Mouse (Mus musculus) heart, postnatal 25 days (tissue): ENCODE measurements around the gene Ppm1h. TPM values are rescaled to one million over a fixed set of nuclear protein-coding genes. Genes with fewer than 3 reads are reported as not detected.

ENCODE experiments used
- DNase-seq: peaks from one replicate; pipeline ENCODE4 v3.0.0; 2022; ENCODE audit warnings: low spot score
- intact Hi-C: fragments of 180-260 bp; cut with DNase I; formaldehyde crosslinking; loops from one replicate; pipeline ENCODE4 v1.15.1; 2025
- total RNA-seq, 2 experiments: library from RNA; stranded (reverse); gene quantifications; 2 replicates each; pipeline ENCODE4 v1.2.3; 2021

The Ppm1h gene
- total RNA-seq, 2 experiments from 2014 or later: 6.8 to 7.3 TPM

GRCm38 (mm10) chr10:122877436-122877835 is 198.9 kb downstream of the Ppm1h start:
- intact Hi-C loops: no loop called here
- DNase-seq: no peak

- no peak for DNase-seq
- intact Hi-C loops: no loop called here
Observed at GRCm38 (mm10) chr10:122881456-122881855, 202.9 kb downstream of the Ppm1h start.

DNA sequence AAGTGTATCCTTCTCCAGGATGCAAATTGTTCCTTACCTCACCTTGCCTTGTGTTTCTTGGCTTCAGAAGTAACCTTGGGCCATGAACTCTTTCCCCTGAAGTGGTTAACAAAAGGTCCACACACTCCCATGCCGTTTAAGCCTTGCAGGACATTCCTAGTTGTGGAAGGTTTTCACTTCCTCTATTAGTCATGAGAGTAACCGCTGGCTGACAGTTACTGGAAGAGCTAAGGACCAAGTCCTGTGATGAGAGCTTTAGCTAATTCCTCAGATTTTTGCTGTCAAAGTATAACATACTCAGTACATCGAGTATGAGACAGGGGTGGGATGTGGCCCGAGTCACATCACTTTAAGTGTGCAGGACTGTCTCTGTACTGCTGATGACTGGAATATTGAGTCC is 204.1 kb downstream of the Ppm1h start:
- no peak for DNase-seq
- intact Hi-C loops: no loop called here

GRCm38 (mm10) chr10:122883823-122884743 is 205.5 kb downstream of the Ppm1h start:
- DNase-seq: peak; percentile 28
- intact Hi-C loops: no loop called here

DNA sequence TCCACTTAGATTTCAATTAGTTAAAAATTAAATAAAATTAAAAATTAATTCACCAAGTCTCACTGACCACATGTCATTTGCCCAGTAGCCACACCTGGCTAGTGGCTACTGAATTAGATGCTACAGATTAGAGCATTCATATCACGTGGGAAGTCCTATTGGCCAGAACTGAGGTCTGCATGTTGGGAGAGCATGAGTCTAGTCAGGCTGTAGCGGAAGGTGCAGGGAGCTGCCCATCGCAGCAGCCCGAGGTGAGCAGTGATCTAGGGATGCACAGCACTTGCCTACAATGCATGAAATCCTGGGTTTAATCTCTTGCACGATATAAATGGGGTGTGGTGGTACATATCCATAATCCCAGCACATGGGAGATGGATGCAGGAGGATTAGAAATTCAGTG is 206.7 kb downstream of the Ppm1h start:
- intact Hi-C loops: loop anchor here (5.0 kb wide), 1 partner anchor 102 kb away; no protein-coding TSS in a partner anchor
- no peak for DNase-seq

DNA sequence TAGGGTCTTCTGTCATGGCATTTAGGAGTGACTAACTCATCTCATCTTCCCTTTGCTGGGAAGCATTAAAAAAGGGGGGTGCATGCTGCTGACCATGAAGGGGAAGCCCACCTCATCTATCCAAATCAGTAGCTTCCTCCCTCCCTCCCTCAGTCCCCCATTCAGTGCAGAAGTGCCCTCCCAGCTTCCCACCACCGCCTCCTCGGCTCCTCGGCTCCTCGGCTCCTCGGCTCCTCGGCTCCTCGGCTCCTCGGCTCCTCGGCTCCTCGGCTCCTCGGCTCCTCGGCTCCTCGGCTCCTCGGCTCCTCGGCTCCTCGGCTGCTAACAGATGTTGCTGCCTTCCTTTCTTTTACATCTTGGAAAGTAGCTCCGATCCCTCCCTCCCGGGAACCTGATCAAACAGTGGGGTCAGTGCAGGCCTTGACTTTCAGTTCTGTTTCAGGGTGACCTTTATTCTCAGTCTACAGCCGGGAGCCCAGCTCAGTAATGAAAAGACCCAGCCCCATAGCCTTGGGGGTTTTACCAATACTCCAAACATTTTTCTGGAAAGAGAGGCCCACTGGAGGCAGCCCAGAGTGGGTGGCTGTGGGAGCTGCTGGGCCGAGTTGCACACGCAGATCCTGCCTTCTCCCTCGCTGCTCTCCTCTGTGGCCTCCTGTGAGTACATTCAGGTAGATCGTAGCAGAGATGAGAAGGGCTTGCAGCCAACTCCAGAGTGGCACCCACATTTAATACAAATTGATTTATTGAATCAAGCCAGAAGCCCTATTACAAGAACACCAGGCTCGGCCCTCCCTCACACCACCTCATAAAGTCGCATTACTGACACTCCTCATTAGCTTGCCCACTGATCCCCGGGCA is 207.7 kb downstream of the Ppm1h start:
- intact Hi-C loops: loop anchor here (5.0 kb wide), 1 partner anchor 101 kb away; no protein-coding TSS in a partner anchor

DNA sequence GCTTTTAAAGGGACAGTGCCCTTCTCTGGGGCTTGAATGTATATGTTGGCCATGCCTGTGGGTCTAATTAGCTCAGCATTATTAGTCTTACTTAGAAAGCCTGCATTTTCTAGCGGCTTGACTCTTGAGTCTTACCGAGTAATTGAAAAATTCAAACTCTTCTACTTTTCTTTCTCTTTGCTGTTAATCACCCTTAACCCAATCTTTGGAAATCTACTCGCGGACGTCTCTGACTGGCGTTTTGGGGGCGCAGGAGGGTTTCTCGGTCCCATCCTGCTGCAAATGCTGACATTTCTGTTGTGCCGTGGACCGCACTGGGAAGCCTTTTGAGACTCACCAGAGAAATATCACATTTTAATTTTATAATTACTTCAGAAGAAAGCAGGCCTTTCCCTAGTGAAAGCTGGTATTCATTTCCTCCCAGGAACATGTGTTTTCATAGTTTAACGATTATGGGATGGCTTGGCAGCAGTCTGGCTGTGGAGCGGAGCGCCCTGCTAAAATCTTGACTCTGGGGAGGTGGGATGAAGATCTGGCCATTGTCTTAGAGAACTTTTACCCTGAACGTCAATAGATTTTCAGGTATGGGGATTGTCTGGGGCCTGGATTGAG is 208.5 kb downstream of the Ppm1h start:
- intact Hi-C loops: loop anchor here (5.0 kb wide), 1 partner anchor 100 kb away; no protein-coding TSS in a partner anchor
- no peak for DNase-seq

More for the DNA sequence above, 207.7 kb downstream of the Ppm1h start:
- DNase-seq: no peak

- DNase-seq: no peak
- intact Hi-C loops: loop anchor here (5.0 kb wide), 1 partner anchor 100 kb away; no protein-coding TSS in a partner anchor
Observed at GRCm38 (mm10) chr10:122887528-122888183, 209.1 kb downstream of the Ppm1h start.

- intact Hi-C loops: loop anchor here (5.0 kb wide), 2 partner anchors 34 to 84 kb away; no protein-coding TSS in a partner anchor
- DNase-seq: no peak
Observed at GRCm38 (mm10) chr10:122890682-122891350, 212.3 kb downstream of the Ppm1h start.

DNA sequence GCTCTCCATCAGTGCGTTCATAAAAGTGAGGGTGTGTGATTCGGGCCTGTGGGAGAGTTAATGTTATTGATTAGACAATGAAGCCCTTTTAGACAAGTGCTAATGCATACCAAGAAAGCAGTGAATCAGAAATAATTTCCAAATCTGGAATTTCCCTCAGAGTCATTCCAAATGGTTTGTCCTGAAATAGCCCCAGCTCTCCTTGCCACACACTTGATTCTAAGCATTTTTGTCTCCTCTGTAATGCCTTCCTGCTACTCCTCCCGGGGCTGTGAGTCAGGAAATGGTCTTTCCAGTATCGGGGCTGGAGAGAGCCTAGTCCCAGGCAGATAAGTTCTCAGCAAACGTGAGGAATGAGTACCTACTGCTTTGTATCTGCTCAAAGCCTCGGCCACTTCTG is 212.9 kb downstream of the Ppm1h start:
- DNase-seq: peak; percentile 19
- intact Hi-C loops: loop anchor here (5.0 kb wide), 2 partner anchors 34 to 84 kb away; no protein-coding TSS in a partner anchor

GRCm38 (mm10) chr10:122894555-122895069 is 216.1 kb downstream of the Ppm1h start:
- DNase-seq: peak; percentile 68
- intact Hi-C loops: loop anchor here (5.0 kb wide), 2 partner anchors 37 to 87 kb away; no protein-coding TSS in a partner anchor

GRCm38 (mm10) chr10:122895121-122895770 is 216.7 kb downstream of the Ppm1h start:
- intact Hi-C loops: no loop called here
- DNase-seq: no peak

GRCm38 (mm10) chr10:122899971-122900370 is 221.4 kb downstream of the Ppm1h start:
- intact Hi-C loops: no loop called here
- no peak for DNase-seq

DNA sequence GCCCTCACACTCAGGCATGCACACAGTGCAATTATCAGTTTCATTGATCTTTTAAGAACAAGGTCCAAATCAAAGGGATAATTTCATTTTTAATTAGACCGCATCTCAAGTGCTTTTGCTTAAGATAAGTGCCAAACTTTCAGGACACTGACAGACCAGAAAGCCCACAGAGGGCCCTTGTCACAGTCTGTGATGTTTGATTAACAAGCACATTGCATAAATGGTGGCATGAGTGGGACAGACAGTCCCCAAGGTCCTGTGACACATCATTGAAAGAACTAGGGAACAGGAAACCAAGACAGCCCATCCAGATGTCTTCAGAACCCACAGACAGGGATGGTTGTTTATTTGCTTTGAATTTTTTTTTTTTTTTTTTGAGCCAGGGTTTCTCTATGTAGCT is 221.9 kb downstream of the Ppm1h start:
- no peak for DNase-seq
- intact Hi-C loops: no loop called here

DNA sequence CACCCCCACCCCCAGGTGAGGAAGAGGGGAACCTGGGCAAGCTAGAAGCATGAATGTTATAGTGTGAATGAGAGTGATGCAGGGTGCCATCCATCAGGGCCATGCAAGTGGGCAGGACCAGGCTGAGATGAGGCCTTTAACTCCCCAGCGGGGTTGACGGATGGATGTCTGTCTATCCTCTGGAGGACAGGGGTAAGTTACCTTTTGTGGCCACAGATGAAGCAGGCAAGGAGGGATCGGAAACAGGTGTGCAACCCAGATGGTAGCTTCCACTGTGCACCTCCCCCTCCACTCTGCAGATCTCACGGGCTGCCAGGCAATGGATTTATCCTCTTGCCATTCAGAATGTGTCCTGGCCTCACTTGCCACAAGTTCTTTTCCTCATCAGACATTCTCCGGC is 222.8 kb downstream of the Ppm1h start:
- no peak for DNase-seq
- intact Hi-C loops: no loop called here

- intact Hi-C loops: loop anchor here (5.0 kb wide), 1 partner anchor 78 kb away; no protein-coding TSS in a partner anchor
Observed at GRCm38 (mm10) chr10:122909406-122910032, 231.0 kb downstream of the Ppm1h start.

DNA sequence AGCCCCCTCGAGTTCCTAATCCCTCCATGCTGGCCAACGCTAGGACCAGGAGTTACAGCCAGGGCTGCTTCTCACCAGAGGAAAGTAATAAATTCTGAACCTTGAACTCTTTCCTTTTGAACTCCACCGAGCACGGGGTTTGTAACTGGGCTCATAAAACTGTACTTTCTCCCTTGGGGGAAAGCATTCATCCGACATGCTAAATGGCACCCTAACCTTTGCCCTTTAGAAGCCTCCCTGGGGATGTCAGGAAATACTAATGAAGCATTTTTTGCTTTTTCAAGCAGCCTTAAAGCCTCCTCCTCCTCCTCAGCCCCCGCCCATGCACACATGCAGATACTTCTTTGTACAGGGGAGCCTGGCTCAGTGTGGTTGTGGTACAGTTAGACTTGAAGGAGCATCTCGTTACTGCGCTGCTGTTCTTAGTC is 232.2 kb downstream of the Ppm1h start:
- intact Hi-C loops: loop anchor here (5.0 kb wide), 1 partner anchor 76 kb away; no protein-coding TSS in a partner anchor
- DNase-seq: no peak

More at GRCm38 (mm10) chr10:122909406-122910032, 231.0 kb downstream of the Ppm1h start:
- no peak for DNase-seq
